Mouse (Mus musculus) lung, embryonic 16.5 days (tissue): ENCODE measurements around the gene Arid3a. TPM values are rescaled to one million over a fixed set of nuclear protein-coding genes. Genes with fewer than 3 reads are reported as not detected.

ENCODE experiments used
- ATAC-seq: fragments of 200-750 bp; cut with Nextera tagmentation; 2 replicates; pipeline ENCODE4 v1.8.0; 2017; ENCODE audit warnings: low read depth, mild to moderate bottlenecking, moderate library complexity
- H3K27ac ChIP-seq: fragments of 300-500 bp; sonication (generic); 2 replicates; pipeline ENCODE4 v1.5.1; 2014; ENCODE audit warnings: mild to moderate bottlenecking, control low read depth, low read length
- H3K27me3 ChIP-seq: fragments of 300-500 bp; sonication (generic); 2 replicates; pipeline ENCODE4 v1.6.1; 2014; ENCODE audit warnings: low read depth, low read length, mixed read lengths; ENCODE audit not compliant: control insufficient read depth, insufficient read depth
- H3K36me3 ChIP-seq: fragments of 300-500 bp; sonication (generic); 2 replicates; pipeline ENCODE4 v1.6.1; 2014; ENCODE audit warnings: low read length; ENCODE audit not compliant: control insufficient read depth, insufficient read depth
- H3K4me1 ChIP-seq: fragments of 300-500 bp; sonication (generic); replicated peaks from 2 replicates; pipeline ENCODE4 v1.6.1; 2014; ENCODE audit warnings: low read length, mixed read lengths; ENCODE audit not compliant: control insufficient read depth, insufficient read depth
- H3K4me2 ChIP-seq: fragments of 300-500 bp; sonication (generic); 2 replicates; pipeline ENCODE4 v1.6.1; 2014; ENCODE audit warnings: low read depth, low read length, control low read depth
- H3K4me3 ChIP-seq: fragments of 300-500 bp; sonication (generic); 2 replicates; pipeline ENCODE4 v1.5.1; 2014; ENCODE audit warnings: mild to moderate bottlenecking, low read length, control low read depth
- H3K9ac ChIP-seq: fragments of 300-500 bp; sonication (generic); 2 replicates; pipeline ENCODE4 v1.6.1; 2014; ENCODE audit warnings: low read length, control low read depth
- H3K9me3 ChIP-seq: fragments of 300-500 bp; sonication (generic); 2 replicates; pipeline ENCODE4 v1.6.1; 2016; ENCODE audit warnings: low read length; ENCODE audit not compliant: control insufficient read depth
- WGBS: fragments of 180-500 bp; shearing (Covaris S2); extraction: QIAGEN DNeasy Blood & Tissue Kit; methylation state at CpG from one replicate; pipeline ENCODE4 v1.1.7; 2014; 5-methylcytosine and 5-hydroxymethylcytosine counted together
- polyA plus RNA-seq: library from polyadenylated mRNA; unstranded; fragments of >200 nt; fragmentation: Nextera tagmentation; extraction: Ambion mirVana; gene quantifications from 2 replicates; pipeline ENCODE4 v1.2.1, GENCODE M21; 2015

The Arid3a gene
- polyA plus RNA-seq, 1 experiment from 2014 or later, result 4.8 TPM

DNA sequence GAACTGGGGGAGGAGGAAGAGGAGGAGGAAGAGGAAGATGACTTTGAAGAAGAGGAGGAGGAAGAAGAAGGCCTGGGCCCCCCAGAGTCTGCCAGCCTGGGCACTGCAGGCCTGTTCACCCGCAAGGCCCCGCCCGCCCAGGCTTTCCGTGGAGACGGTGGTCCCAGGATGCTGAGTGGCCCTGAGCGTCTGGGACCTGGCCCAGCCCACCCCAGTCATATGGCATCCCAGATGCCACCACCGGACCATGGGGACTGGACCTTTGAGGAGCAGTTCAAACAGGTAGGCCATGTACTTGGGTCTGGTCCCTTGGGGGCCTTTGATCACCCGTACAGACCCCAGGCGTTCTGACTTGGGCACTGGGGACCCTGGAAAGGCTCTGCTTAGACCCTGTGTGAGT, 5.0 kb downstream of the Arid3a start:
- H3K9me3 ChIP-seq, result no peaks in the 10 kb centered on the region
- H3K36me3 ChIP-seq, result 0 out of 2 replicates have a peak, but pooled peaks cover 6% of the 10 kb centered on the region
- ATAC-seq, result no peak
- no peak overlapping the region for H3K27ac ChIP-seq
- no peaks in the 10 kb centered on the region for H3K27me3 ChIP-seq
- no peak overlapping the region for H3K9ac ChIP-seq
- WGBS, result 78% methylated on average over 9 of the region's 9 CpGs
- no peak overlapping the region for H3K4me3 ChIP-seq
- peaks cover 64% of the 10 kb centered on the region for H3K4me1 ChIP-seq
- no peak overlapping the region for H3K4me2 ChIP-seq

DNA sequence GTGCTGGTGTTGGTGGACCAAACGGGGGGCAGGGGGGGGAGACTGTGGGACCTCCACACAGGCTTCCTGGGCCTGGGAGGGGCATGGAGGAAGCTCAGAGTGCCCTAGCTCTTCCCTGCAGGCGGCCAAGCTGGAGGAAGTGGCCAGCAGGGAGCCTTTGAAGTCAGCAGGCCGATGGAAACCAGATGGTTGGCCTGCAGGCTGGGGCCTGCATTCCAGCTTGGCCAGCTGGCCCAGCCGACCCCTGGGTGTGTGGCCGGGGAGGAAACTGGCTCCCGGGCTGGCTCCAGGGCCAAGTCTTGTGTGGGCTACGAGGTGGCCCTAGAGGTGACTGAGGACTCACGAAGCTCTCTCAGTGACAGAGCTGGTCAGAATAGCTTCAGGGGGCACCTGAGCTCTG, 5.9 kb downstream of the Arid3a start:
- Histone ChIP-seq H3K4me1 (peaks cover 73% of the 10 kb centered on the region), H3K36me3 (0 out of 2 replicates have a peak, but pooled peaks cover 6% of the 10 kb centered on the region), H3K4me3 (no peak overlapping the region), H3K4me2 (no peak overlapping the region), H3K9me3 (no peaks in the 10 kb centered on the region), H3K27ac (peak overlapping the region; percentile 8), H3K27me3 (no peaks in the 10 kb centered on the region), H3K9ac (no peak overlapping the region)
- ATAC-seq, result peak; percentile 63
- 20% methylated on average over 8 of the region's 8 CpGs for WGBS

DNA sequence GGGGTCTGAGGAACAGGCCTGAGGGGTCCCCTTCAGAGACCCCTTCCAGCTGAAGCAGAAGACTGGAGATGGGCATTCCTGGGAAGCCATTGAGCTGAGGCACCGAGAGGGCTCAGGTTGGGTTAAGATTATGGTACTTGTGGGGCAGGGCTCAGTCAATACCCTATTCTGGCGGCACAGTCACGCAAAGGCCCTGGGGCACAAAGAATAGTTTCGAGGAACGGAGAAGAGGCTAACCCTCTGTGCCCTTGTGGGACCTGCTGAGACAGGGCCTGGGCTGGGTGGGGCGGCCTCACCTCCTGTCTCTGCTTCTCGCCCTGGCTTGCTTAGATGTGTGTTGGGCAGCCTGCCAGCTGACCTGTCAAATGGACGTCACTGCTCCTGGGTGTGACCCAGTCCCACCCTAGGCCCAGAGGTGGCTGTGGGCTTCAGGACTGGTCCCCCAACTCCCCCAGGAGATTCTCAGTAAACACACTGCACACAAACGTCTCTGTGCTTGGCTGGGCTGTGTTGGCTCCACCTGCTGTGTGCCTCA, 6.4 kb downstream of the Arid3a start:
- no peak for ATAC-seq
- Histone ChIP-seq H3K9ac (no peak overlapping the region; the same call in 1 of the 2 replicates), H3K9me3 (no peaks in the 10 kb centered on the region), H3K36me3 (0 out of 2 replicates have a peak, but pooled peaks cover 6% of the 10 kb centered on the region), H3K4me3 (no peak overlapping the region), H3K4me1 (peaks cover 78% of the 10 kb centered on the region), H3K27me3 (no peaks in the 10 kb centered on the region), H3K4me2 (no peak overlapping the region), H3K27ac (peak overlapping the region; percentile 8; the same call in 1 of the 2 replicates)
- 70% methylated on average over 9 of the region's 9 CpGs for WGBS

DNA sequence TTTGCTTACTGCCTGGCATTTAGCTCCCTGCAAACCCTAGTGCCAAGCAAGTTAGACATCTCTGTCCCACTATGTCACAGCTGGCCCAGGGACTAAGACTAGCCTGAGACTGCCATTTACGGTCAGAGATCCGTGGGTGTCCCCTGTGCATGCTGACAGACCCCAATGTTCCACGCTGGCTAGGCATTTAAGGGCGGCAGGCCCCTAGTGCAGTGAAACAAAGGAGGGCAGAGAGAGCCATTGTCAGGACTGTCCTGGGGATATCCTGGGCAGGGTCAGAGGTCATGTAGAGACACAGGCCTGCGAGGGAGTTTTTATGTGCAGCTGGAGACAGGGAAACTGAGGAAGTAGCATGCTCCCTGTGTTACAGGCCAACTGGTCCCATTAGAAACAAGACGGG, 7.0 kb downstream of the Arid3a start:
- H3K36me3 ChIP-seq, result 0 out of 2 replicates have a peak, but pooled peaks cover 6% of the 10 kb centered on the region
- no peak for ATAC-seq
- no peak overlapping the region for H3K4me2 ChIP-seq
- H3K9ac ChIP-seq, result no peak overlapping the region; the same call in 1 of the 2 replicates
- peaks cover 75% of the 10 kb centered on the region for H3K4me1 ChIP-seq
- no peak overlapping the region for H3K4me3 ChIP-seq
- H3K27me3 ChIP-seq, result no peaks in the 10 kb centered on the region
- WGBS, result 57% methylated on average over 6 of the region's 6 CpGs
- H3K9me3 ChIP-seq, result no peaks in the 10 kb centered on the region
- peak overlapping the region; percentile 45 for H3K27ac ChIP-seq

DNA sequence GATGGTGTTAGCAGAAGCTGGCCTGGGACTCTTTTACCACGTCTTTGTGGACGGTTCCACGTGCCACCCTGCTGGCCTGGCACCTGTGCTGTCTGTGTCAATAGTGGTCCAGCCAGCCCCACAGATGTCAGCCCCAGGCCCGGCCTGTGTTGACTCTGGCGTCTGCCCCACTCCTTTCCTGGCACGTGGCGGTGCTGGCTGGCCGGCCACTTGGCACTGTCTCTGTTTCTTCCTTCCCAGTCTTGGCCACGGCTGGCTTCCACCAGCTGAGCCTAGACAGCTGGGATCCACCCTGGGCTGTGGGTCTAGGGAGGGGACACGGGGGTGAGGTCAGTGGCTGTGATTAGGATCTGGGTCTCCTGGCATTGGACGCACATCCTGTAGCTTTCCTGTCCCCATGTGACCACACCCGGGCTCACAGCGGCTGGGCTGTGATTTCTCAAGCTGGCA, 7.5 kb downstream of the Arid3a start:
- Histone ChIP-seq H3K36me3 (0 out of 2 replicates have a peak, but pooled peaks cover 6% of the 10 kb centered on the region), H3K27me3 (no peaks in the 10 kb centered on the region), H3K27ac (peak overlapping the region; percentile 45), H3K9ac (no peak overlapping the region), H3K9me3 (no peaks in the 10 kb centered on the region), H3K4me1 (peaks cover 71% of the 10 kb centered on the region), H3K4me3 (no peak overlapping the region), H3K4me2 (no peak overlapping the region)
- peak; percentile 76 for ATAC-seq
- WGBS, result 24% methylated on average over 13 of the region's 13 CpGs

DNA sequence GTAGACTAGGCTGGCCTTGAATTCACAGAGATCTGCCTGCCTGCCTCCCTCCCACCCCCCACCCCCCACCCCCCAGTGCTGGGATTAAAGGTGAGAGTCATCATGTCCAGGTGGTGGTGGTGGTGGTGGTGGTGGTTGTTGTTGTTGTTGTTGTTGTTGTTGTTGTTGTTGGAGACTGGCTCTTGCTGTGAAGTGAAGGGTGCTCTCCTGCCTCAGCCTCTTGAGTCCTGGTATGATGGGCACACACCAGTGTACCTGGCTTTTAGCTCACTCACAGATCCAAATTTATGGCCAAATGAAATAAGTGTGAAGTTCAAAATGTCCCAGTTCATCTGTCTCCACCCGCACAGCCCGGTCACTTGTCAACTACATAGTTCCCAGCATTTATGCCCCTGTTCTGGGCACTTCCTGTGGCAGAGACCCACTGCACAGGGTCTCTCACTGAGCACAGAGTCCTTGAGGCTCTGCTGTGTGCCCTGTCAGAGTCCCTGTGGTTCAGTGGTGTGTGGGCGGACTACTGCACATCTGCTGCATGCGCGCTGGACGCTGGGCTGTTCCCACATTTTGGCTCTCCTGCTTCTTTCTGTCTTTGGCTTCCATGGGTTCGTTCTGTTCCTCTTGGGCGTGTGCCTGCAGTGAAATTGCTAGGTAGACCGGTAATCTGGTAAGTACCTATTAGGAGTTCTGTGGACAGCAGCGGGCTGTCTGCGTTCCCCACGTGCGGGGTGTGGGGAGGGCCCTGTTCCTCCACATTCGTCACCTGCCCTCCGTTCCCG, 8.1 kb downstream of the Arid3a start:
- Histone ChIP-seq H3K9ac (no peak overlapping the region), H3K9me3 (no peaks in the 10 kb centered on the region), H3K4me2 (no peak overlapping the region), H3K36me3 (0 out of 2 replicates have a peak, but pooled peaks cover 6% of the 10 kb centered on the region), H3K4me3 (no peak overlapping the region), H3K4me1 (peaks cover 70% of the 10 kb centered on the region), H3K27ac (peak overlapping the region; percentile 45; the same call in 1 of the 2 replicates), H3K27me3 (no peaks in the 10 kb centered on the region)
- WGBS, result 86% methylated on average over 16 of the region's 16 CpGs
- ATAC-seq, result no peak

DNA sequence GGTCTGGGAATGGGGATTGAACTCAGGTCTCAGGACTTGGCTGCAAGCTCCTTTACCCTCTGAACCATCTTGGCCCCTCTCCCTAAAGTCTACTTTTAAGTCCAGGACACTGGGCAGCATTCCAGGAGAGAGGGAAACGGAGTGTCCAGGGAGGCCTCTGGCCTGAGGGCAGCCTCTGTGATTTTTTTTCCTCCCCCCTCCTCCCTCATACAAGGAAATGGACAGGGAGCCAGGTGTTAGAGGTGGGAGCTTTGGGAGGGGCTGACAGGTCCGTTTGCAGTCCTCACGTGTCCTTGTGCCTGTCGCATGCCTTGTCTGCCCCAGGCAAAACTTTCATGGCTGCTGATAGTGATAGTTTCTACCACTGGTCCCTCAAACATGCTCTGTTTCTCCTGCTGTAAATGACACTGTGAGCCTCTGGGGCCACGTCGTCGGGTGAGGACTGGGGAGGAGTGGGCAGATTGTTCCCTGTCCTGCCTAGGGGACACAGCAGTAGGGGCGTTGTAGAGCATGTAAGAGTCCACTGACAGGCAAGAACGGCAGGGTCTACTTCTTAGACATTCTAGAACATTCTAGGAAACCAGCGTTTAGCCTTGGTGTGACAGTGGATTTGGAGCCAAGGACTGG, 9.6 kb downstream of the Arid3a start:
- Histone ChIP-seq H3K4me2 (peak overlapping the region; percentile 46), H3K4me1 (peaks cover 70% of the 10 kb centered on the region)
- WGBS, result 34% methylated on average over 10 of the region's 10 CpGs

DNA sequence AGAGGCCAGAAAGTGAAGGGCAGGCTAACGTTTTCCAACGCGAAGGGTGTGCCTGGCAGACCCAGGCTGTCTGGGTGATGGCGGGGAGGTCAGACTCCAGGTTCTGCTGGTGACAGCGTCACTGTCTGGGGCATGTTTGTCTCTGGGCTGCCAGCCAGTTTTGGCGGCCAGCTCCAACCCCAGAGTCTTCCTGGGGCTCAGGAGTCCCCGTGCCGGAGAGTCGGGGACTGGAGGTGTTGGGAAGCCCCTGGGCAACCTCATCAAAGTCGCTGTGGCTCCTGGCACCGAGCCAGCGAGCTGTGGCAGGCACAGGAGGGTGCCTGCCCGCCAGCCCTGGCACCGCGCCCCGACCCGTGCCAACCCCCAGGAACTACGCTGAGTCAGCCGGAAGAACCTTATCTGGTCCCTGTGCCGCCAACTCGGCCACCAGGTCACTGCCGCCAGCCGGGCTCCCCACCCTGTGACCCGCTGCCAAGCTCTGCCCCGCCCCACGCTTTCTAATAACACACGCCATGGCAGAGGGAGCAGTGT, 10.1 kb downstream of the Arid3a start:
- Histone ChIP-seq H3K9ac (peak overlapping the region; percentile 50), H3K4me1 (peaks cover 66% of the 10 kb centered on the region), H3K27ac (peak overlapping the region; percentile 86), H3K9me3 (no peaks in the 10 kb centered on the region), H3K27me3 (no peaks in the 10 kb centered on the region), H3K36me3 (peaks cover 4% of the 10 kb centered on the region; the same call in 1 of the 2 replicates), H3K4me3 (peak overlapping the region; percentile 20), H3K4me2 (peak overlapping the region; percentile 46)
- 24% methylated on average over 24 of the region's 27 CpGs for WGBS
- peak; percentile 34 for ATAC-seq

More for the DNA sequence above, 9.6 kb downstream of the Arid3a start:
- Histone ChIP-seq H3K9me3 (no peaks in the 10 kb centered on the region), H3K27ac (peak overlapping the region; percentile 86), H3K36me3 (peaks cover 3% of the 10 kb centered on the region; the same call in 1 of the 2 replicates), H3K4me3 (peak overlapping the region; percentile 20), H3K9ac (peak overlapping the region; percentile 50), H3K27me3 (no peaks in the 10 kb centered on the region)
- no peak for ATAC-seq
